Mouse (Mus musculus) intestine, embryonic 15.5 days (tissue): ENCODE results near the gene Gm10283. TPM values are rescaled to one million over a fixed set of nuclear protein-coding genes. Genes with fewer than 3 reads are reported as not detected.
A peak's percentile ranks its signal among the peaks of the same experiment; 100 is the strongest.
"Not testable (repeated sequence)": the region's sequence is repeated elsewhere in the genome, so short reads cannot be mapped to it uniquely, and the experiment has no call there.

Source experiments
- ATAC-seq: fragments of 200-750 bp; cut with Nextera tagmentation; 2 replicates; pipeline ENCODE4 v1.8.0; 2017; ENCODE audit warnings: moderate TSS enrichment, moderate library complexity
- H3K27ac ChIP-seq: fragments of 300-500 bp; sonication (generic); 2 replicates; pipeline ENCODE4 v1.5.1; 2015; ENCODE audit warnings: mild to moderate bottlenecking, inconsistent platforms
- H3K27me3 ChIP-seq: fragments of 300-500 bp; sonication (generic); replicated peaks from 2 replicates; pipeline ENCODE4 v1.6.1; 2015; ENCODE audit warnings: inconsistent platforms
- H3K36me3 ChIP-seq: fragments of 300-500 bp; sonication (generic); 2 replicates; pipeline ENCODE4 v1.6.1; 2015; ENCODE audit warnings: inconsistent platforms
- H3K4me1 ChIP-seq: fragments of 300-500 bp; sonication (generic); replicated peaks from 2 replicates; pipeline ENCODE4 v1.6.1; 2015; ENCODE audit warnings: inconsistent platforms
- H3K4me2 ChIP-seq: fragments of 300-500 bp; sonication (generic); replicated peaks from 2 replicates; pipeline ENCODE4 v1.6.1; 2015; ENCODE audit warnings: mild to moderate bottlenecking, inconsistent platforms
- H3K4me3 ChIP-seq: fragments of 300-500 bp; sonication (generic); replicated peaks from 2 replicates; pipeline ENCODE4 v1.5.1; 2015; ENCODE audit warnings: inconsistent platforms
- H3K9ac ChIP-seq: fragments of 300-500 bp; sonication (generic); 2 replicates; pipeline ENCODE4 v1.6.1; 2015; ENCODE audit warnings: inconsistent platforms
- H3K9me3 ChIP-seq: fragments of 300-500 bp; sonication (generic); 2 replicates; pipeline ENCODE4 v1.6.1; 2016; ENCODE audit warnings: inconsistent platforms
- WGBS: fragments of 180-500 bp; shearing (Covaris S2); methylation state at CpG from one replicate; pipeline ENCODE4 v1.1.7; 2015; 5-methylcytosine and 5-hydroxymethylcytosine counted together
- polyA plus RNA-seq: library from polyadenylated mRNA; unstranded; fragments of >200 nt; fragmentation: Nextera tagmentation; extraction: Ambion mirVana; gene quantifications from 2 replicates; pipeline ENCODE4 v1.2.1, GENCODE M21; 2015

The Gm10283 gene
- polyA plus RNA-seq = not detected in 2 replicates

GRCm38 (mm10) chr8:60503098-60503497 lies at the start of gene Gm10283:
Gene Gm10283 (minus strand): TSS chr8:60503198.
- Histone ChIP-seq H3K27ac (no peak within 1 kb of the TSS), H3K9ac (no peak within 1 kb of the TSS), H3K4me1 (0 out of 2 replicates have a peak, but pooled peaks cover 6% of the 10 kb centered on the region), H3K9me3 (no peaks in the 10 kb centered on the region), H3K27me3 (no peaks in the 10 kb centered on the region), H3K4me2 (no peak within 1 kb of the TSS), H3K4me3 (no peak within 1 kb of the TSS), H3K36me3 (no peaks in the 10 kb centered on the region)
- 36% methylated on average over 2 of the region's 2 CpGs for WGBS
- no peak for ATAC-seq

DNA sequence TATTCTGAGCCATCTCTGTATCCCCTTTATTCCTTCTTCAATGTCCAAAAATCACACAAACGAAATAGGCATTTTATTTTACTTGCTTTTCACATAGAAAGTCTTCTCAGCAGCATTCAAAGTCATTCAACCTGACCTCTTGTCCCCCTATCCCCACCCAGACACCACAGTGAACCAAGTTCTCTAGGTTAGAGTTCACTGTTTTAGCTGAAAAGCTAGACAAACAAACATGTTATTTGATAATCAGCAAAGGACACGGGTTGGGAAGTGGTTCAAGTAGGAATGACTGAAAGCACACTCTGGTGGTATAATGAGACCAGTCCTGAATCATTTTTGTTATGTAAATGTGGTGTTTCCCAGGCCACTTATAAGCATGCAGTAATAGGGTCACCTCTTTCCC lies 31.9 kb upstream of the Gm10283 start:
- H3K4me3 ChIP-seq = no peak overlapping the region
- H3K4me1 ChIP-seq = no peaks in the 10 kb centered on the region
- H3K4me2 ChIP-seq = no peak overlapping the region
- WGBS = 60% methylated on average over 2 of the region's 2 CpGs
- no peaks in the 10 kb centered on the region for H3K36me3 ChIP-seq
- H3K9ac ChIP-seq = no peak overlapping the region
- no peak overlapping the region for H3K27ac ChIP-seq
- ATAC-seq = no peak
- H3K9me3 ChIP-seq = no peaks in the 10 kb centered on the region
- H3K27me3 ChIP-seq = no peaks in the 10 kb centered on the region

DNA sequence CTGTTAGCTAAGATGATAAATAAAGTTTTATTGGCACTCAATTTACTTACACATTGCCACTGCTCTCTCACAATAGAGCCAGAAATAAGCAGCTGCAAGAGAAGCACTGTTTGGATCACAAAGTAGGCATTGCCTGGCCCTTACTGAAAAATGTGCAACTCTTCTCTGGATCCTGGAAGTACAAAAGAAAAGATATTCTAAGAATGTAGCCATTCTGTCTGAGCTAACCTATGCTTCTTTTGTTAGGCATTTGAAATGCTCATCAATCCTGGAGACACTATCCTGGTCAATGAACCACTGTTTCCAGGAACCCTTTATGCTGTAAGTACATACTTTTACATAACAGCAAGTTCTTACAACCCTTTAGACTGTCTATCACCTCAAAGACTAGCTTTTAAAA lies 15.3 kb upstream of the Gm10283 start:
- Histone ChIP-seq H3K27ac (no peak overlapping the region), H3K36me3 (no peaks in the 10 kb centered on the region), H3K9me3 (no peaks in the 10 kb centered on the region), H3K4me3 (no peak overlapping the region), H3K27me3 (no peaks in the 10 kb centered on the region), H3K4me2 (no peak overlapping the region), H3K9ac (no peak overlapping the region), H3K4me1 (no peaks in the 10 kb centered on the region)
- ATAC-seq = no peak

DNA sequence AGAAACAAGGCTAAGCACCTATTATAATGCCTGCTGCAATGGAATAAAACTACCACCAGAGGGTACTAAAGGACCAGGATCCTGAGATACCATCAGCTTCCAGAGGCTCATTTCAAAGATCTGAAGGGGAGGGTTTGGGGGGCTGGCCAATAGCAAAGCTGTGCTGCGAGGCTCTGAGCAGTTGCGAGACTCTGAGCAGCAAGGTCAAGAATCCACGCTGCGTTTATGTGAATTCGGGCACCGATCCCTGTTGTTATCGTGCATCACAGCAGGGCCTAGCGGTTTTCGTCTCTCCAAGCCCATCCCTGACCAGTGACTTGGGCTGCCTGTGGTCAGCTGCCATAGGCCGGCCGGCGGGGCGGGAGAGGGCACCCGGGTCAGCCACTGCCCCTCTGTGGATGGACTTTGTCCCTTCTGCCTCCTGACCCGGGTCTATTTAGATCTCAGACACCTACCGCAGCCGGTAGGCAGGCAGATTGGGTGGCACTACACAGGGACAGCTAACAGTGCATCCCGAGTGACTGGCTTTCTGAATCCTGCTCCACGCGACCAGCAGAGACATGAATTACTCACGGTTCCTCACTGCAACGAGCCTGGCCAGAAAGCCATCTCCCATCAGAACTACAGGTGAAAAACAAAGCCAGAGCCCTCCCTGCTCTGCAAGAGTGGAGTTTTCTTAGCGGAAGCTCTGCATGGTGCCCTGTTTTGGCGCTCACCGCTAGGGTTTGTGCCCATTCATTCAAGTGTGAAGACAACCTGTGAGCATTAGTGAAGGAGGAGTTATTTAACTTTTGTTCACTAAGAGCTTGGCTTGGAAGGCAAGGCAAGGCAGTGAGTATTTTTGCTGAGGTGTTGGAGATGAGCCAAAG lies 2.9 kb upstream of the Gm10283 start, which contains the start of gene Aadat:
Gene Aadat (plus strand): TSS at position 280 of the 869 bp plus-strand sequence.
- Histone ChIP-seq H3K4me1 (0 out of 2 replicates have a peak, but pooled peaks cover 6% of the 10 kb centered on the region), H3K27ac (no peak within 1 kb of the TSS), H3K27me3 (no peaks in the 10 kb centered on the region), H3K9me3 (no peaks in the 10 kb centered on the region), H3K36me3 (no peaks in the 10 kb centered on the region), H3K4me2 (peak within 1 kb of the TSS; percentile 94), H3K4me3 (peak within 1 kb of the TSS; percentile 46), H3K9ac (peak within 1 kb of the TSS; percentile 55)
- ATAC-seq = peak; percentile 92
- WGBS = 1% methylated on average over 25 of the region's 25 CpGs

- H3K9ac ChIP-seq, H3K27me3 ChIP-seq, H3K27ac ChIP-seq, ATAC-seq, H3K4me3 ChIP-seq, H3K9me3 ChIP-seq, H3K4me1 ChIP-seq, H3K36me3 ChIP-seq, H3K4me2 ChIP-seq: not testable (repeated sequence)
- WGBS = 56% methylated on average over 2 of the region's 2 CpGs
Observed at GRCm38 (mm10) chr8:60495046-60495445, 8.0 kb downstream of the Gm10283 start.

GRCm38 (mm10) chr8:60494606-60495005 lies 8.4 kb downstream of the Gm10283 start:
- Histone ChIP-seq H3K4me2 (no peak overlapping the region), H3K27me3 (no peaks in the 10 kb centered on the region), H3K36me3 (no peaks in the 10 kb centered on the region), H3K4me3 (no peak overlapping the region), H3K9ac (no peak overlapping the region), H3K27ac (no peak overlapping the region), H3K4me1 (no peaks in the 10 kb centered on the region), H3K9me3 (no peaks in the 10 kb centered on the region)
- WGBS = 86% methylated on average over 11 of the region's 11 CpGs
- no peak for ATAC-seq

DNA sequence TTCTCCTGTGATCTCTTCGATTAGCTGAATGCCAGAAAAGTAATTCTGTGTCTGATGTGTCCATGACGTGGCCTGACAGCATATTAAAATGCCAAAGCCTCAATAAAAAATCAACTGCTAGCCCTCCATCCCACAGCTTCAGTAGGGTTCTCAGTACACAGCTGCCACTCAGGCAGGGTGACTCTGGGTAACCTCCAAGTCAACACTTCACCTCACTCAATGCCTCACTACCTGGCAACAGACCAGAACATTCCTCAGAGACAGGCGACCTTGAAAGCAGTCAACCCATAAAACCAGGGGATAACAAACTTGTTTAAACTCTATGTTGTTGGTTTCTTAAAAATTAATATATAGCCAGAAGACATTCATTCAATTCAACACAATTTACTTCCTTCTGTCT lies 10.5 kb downstream of the Gm10283 start:
- no peak for ATAC-seq
- H3K9ac ChIP-seq = no peak overlapping the region
- 66% methylated on average over 3 of the region's 3 CpGs for WGBS

GRCm38 (mm10) chr8:60491871-60492270 lies 11.1 kb downstream of the Gm10283 start:
- Histone ChIP-seq H3K4me1 (no peaks in the 10 kb centered on the region), H3K27ac (no peak overlapping the region), H3K27me3 (no peaks in the 10 kb centered on the region), H3K36me3 (no peaks in the 10 kb centered on the region), H3K9me3 (no peaks in the 10 kb centered on the region), H3K4me2 (no peak overlapping the region), H3K9ac (no peak overlapping the region), H3K4me3 (no peak overlapping the region)
- WGBS = 92% methylated on average over 2 of the region's 2 CpGs
- ATAC-seq = no peak

More for the DNA sequence above, 10.5 kb downstream of the Gm10283 start:
- Histone ChIP-seq H3K36me3 (no peaks in the 10 kb centered on the region), H3K9me3 (no peaks in the 10 kb centered on the region), H3K4me2 (no peak overlapping the region), H3K4me3 (no peak overlapping the region), H3K27ac (no peak overlapping the region), H3K27me3 (no peaks in the 10 kb centered on the region), H3K4me1 (no peaks in the 10 kb centered on the region)

- ATAC-seq = no peak
Observed at GRCm38 (mm10) chr8:60490147-60490546, 12.9 kb downstream of the Gm10283 start.

GRCm38 (mm10) chr8:60466686-60467335 lies 36.2 kb downstream of the Gm10283 start:
- Histone ChIP-seq H3K4me2 (no peak overlapping the region), H3K27me3 (no peaks in the 10 kb centered on the region), H3K4me3 (no peak overlapping the region), H3K36me3 (no peaks in the 10 kb centered on the region), H3K9me3 (no peaks in the 10 kb centered on the region), H3K9ac (no peak overlapping the region), H3K4me1 (no peaks in the 10 kb centered on the region), H3K27ac (no peak overlapping the region)
- ATAC-seq = no peak
- 36% methylated on average over 15 of the region's 15 CpGs for whole genome bisulfite sequencing

More at GRCm38 (mm10) chr8:60490147-60490546, 12.9 kb downstream of the Gm10283 start:
- H3K4me3 ChIP-seq = no peak overlapping the region
- H3K9ac ChIP-seq = no peak overlapping the region
- no peaks in the 10 kb centered on the region for H3K27me3 ChIP-seq
- no peaks in the 10 kb centered on the region for H3K4me1 ChIP-seq
- 73% methylated on average over 2 of the region's 2 CpGs for WGBS
- H3K4me2 ChIP-seq = no peak overlapping the region
- H3K27ac ChIP-seq = no peak overlapping the region
- no peaks in the 10 kb centered on the region for H3K9me3 ChIP-seq
- no peaks in the 10 kb centered on the region for H3K36me3 ChIP-seq

GRCm38 (mm10) chr8:60449296-60449695 lies 53.7 kb downstream of the Gm10283 start:
- no peak overlapping the region for H3K9ac ChIP-seq
- H3K4me1 ChIP-seq = no peaks in the 10 kb centered on the region
- ATAC-seq = no peak
- no peak overlapping the region for H3K4me2 ChIP-seq
- H3K27me3 ChIP-seq = no peaks in the 10 kb centered on the region
- 67% methylated on average over 2 of the region's 2 CpGs for WGBS
- no peaks in the 10 kb centered on the region for H3K36me3 ChIP-seq
- H3K4me3 ChIP-seq = no peak overlapping the region
- H3K9me3 ChIP-seq = no peaks in the 10 kb centered on the region
- no peak overlapping the region for H3K27ac ChIP-seq

DNA sequence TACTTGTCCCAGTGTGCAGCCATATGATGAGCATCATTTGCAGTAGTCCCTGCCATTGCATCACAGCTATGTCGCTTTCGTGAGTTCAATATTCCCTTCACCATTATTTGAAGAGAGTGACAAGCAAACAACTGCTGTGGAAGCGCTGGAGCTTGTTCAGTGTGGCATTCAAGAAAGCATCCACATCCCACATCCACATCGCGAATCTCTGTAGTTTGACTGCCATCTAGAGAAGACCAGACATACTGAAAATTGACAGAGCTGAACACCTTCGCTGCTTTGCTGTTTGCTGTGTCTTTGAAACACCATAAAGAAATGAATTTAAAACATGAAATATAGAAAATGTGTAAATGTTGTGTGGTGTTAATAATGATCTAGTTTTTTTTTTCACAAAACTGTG lies 58.0 kb downstream of the Gm10283 start:
- no peak overlapping the region for H3K4me3 ChIP-seq
- no peaks in the 10 kb centered on the region for H3K27me3 ChIP-seq
- no peak overlapping the region for H3K4me2 ChIP-seq
- H3K9ac ChIP-seq = no peak overlapping the region
- H3K9me3 ChIP-seq = no peaks in the 10 kb centered on the region
- H3K4me1 ChIP-seq = no peaks in the 10 kb centered on the region
- H3K27ac ChIP-seq = no peak overlapping the region
- no peaks in the 10 kb centered on the region for H3K36me3 ChIP-seq
- WGBS = 70% methylated on average over 6 of the region's 6 CpGs
- no peak for ATAC-seq
